Mouse (Mus musculus) right cerebral cortex, adult 2 months (tissue): Measurements from ENCODE around the gene Capn1.
A peak's percentile ranks its signal among the peaks of the same experiment; 100 is the strongest.

ENCODE experiments used
- DNase-seq, 2 experiments: peaks; one replicate each; pipeline ENCODE4 v3.0.0; 2021 to 2022; ENCODE audit warnings: low spot score in 2 of 2

Capn1 gene

GRCm38 (mm10) chr19:6038326-6038725, 22.6 kb upstream of the Capn1 start:
- DNase-seq, result no peak

GRCm38 (mm10) chr19:6037695-6038094, 22.0 kb upstream of the Capn1 start:
- no peak for DNase-seq

- DNase-seq, result no peak
Observed at GRCm38 (mm10) chr19:6035966-6036585, 20.4 kb upstream of the Capn1 start.

GRCm38 (mm10) chr19:6030520-6031280, 15.0 kb upstream of the Capn1 start:
- no peak for DNase-seq

DNA sequence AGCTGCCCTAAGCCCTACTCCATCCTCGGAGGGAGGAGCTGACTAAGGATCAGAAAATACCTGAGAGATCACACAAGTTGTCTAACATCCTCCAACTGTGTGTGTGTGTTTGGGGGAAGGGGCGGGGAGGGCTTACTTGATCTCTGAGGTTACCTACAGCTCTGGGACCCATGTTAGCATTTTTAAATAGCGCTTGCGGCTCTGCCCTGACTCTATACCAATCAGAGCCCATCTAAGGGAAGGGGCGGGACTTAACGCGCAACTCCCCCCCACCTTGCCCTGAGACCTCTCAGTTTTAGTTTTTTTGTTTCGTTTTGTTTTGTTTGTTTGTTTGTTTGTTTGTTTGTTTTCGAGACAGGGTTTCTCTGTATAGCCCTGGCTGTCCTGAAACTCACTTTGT, 13.7 kb upstream of the Capn1 start:
- DNase-seq, result no peak

- no peak for DNase-seq
Observed at GRCm38 (mm10) chr19:6028991-6029390, 13.3 kb upstream of the Capn1 start.

- no peak for DNase-seq
Observed at GRCm38 (mm10) chr19:6023930-6024329, 8.2 kb upstream of the Capn1 start.

DNA sequence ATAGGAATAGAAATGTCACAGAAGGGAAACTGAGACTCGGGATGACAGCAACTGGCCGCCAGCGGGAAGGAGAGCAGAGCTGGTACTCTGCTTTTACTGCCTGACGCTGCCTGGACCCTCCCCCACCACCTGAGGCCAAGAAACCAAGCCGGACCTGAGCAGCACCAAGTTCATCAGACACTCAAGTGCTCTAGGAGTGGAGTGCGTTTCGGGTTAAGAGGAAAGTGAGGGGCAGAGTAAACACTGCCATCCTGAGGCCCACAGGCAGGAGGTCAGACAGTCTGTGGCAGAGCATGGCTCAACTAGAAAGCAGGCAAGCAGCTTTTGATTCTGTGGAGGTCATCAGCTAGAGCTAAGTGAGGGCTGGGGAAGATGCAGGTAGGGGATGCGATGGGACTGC, 7.4 kb upstream of the Capn1 start:
- no peak for DNase-seq

DNA sequence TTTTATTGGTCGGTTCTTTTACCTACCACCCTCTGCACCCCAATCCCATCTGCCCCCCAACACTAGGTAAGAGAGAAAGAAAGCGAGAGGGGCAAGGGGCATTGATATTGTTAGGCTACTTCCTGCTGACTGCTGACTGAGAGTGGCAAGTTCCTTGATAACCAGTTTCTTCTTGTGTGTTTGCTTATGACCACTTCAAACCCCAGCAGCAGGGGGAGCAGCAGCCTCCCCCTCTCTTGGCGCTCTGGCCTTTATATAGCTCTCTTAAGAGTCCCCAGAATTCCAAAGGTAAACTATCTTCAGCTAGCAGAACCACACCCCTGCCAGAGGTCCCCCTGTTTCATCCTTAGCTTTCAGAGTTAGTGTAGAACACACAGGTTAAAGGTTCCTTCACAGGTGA, 4.6 kb upstream of the Capn1 start:
- no peak for DNase-seq

- DNase-seq, result peak; percentile 90 to 91
Observed at GRCm38 (mm10) chr19:6018142-6019089, 2.7 kb upstream of the Capn1 start.

GRCm38 (mm10) chr19:6016532-6016931, 835 bp upstream of the Capn1 start:
- peak in 1 of 2 experiments; percentile 7 for DNase-seq

GRCm38 (mm10) chr19:6014991-6015510, 646 bp downstream of the Capn1 start:
- DNase-seq, result peak in 1 of 2 experiments; percentile 5

DNA sequence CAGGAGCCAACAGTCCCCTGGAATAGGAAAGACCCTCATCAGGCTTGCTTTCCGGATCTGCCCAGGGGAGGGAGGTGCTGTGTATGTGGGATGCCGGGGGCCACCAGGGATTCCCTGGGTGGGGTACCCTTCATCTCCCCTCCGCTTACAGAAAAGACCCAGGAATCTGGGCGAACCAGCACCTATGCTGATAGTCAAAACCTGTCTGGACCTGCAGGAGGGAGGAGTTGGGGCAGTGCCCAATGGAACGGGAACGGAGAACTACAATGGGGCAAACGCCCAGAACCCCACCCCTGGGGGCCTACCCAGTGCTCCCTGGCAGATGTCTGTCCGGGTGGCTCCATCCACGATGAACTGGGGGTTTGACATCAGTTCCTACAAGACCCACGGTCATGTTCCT, 2.0 kb downstream of the Capn1 start:
- DNase-seq, result no peak

DNA sequence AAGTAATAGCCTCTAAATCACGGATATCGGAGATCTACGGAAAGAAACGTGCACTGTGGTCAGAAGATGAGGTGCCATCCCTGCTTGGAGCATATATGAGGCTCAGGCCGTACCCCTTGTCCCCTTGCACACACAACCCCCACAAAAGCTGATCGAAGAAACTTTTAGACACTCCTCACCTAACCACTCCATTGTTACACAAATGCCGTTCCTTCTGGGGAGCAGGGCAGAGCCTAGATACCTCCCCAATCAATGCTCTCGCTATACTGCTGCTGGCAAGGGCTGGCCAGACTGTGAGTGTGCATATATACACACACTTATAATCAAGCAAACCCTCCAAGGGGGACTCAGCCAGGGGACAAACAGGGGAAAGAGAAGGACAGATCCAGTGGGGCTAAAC, 6.6 kb downstream of the Capn1 start:
- DNase-seq, result no peak

- no peak for DNase-seq
Observed at GRCm38 (mm10) chr19:6007013-6007412, 8.7 kb downstream of the Capn1 start.

- no peak for DNase-seq
Observed at GRCm38 (mm10) chr19:6005541-6005940, 10.2 kb downstream of the Capn1 start.

- DNase-seq, result no peak
Observed at GRCm38 (mm10) chr19:5999969-6000368, 15.7 kb downstream of the Capn1 start.

DNA sequence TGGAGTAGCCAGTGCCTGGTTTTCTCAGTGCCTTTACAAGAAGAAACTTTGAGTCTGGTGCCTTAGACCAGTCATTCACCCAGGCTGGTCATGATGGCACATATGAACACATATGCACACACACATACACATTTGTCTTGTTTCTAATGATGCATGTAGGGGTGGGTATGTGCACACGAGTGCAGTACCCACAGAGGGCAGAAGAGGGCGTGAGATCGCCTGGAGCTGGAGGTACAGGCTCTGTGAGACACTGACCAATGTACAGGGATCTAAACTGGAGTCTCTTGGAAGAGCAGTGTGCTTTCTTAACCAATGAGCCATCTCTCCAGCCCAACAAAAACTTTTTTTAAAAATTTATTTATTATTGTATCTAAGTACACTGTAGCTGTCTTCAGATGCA, 17.5 kb downstream of the Capn1 start:
- DNase-seq, result no peak

DNA sequence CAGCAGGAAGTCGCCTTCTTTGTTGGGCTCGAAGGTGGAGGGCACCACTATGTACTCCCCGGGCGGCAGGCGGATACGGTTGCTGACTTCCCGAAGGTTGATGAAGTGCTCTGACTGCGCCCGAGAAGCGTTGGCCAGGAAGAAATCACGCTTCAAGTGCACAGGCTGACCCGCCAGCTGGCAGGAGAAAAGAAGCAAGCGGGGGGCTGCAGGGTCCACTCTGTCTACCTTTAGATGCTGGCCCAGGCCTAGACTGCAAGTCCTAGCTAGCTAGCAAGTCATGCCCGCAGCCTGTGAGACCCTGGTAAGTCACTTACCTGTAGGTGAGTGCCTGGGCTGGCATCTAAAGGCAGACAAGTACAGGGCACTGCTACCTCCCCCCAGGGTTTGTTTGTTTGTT, 21.0 kb downstream of the Capn1 start:
- no peak for DNase-seq

DNA sequence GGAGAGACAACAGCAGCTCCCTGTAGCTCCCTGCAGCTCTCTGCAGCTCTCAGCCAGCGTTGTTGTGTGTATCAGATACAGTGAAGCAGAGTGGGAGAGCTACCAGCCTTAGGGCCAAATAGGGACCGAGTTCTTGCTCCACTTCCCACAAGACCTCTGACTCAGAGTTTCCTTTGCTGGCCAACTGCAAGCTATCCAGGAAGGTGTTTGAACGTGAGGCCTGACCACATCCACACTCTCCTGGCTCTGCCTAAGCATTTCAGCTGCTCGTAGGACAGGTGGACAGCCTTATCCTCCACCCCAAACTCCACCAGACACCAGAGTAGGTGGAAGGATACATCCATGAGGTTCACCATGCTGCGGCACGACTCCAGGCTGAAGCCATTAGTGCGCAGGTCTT, 23.7 kb downstream of the Capn1 start:
- DNase-seq, result no peak

GRCm38 (mm10) chr19:5991467-5991866, 24.2 kb downstream of the Capn1 start:
- no peak for DNase-seq

GRCm38 (mm10) chr19:5990921-5991320, 24.8 kb downstream of the Capn1 start:
- DNase-seq, result no peak
